Mouse (Mus musculus) right cerebral cortex, postnatal 36 days (tissue): ENCODE measurements around the gene Cyp1a1.
A peak's percentile ranks its signal among the peaks of the same experiment; 100 is the strongest.
"Not testable (repeated sequence)": the region's sequence is repeated elsewhere in the genome, so short reads cannot be mapped to it uniquely, and the experiment has no call there.

Source experiments
- DNase-seq, 2 experiments: peaks; one replicate each; pipeline ENCODE4 v3.0.0; 2022; ENCODE audit warnings: low spot score in 2 of 2, mixed read lengths in 1 of 2

The Cyp1a1 gene

DNA sequence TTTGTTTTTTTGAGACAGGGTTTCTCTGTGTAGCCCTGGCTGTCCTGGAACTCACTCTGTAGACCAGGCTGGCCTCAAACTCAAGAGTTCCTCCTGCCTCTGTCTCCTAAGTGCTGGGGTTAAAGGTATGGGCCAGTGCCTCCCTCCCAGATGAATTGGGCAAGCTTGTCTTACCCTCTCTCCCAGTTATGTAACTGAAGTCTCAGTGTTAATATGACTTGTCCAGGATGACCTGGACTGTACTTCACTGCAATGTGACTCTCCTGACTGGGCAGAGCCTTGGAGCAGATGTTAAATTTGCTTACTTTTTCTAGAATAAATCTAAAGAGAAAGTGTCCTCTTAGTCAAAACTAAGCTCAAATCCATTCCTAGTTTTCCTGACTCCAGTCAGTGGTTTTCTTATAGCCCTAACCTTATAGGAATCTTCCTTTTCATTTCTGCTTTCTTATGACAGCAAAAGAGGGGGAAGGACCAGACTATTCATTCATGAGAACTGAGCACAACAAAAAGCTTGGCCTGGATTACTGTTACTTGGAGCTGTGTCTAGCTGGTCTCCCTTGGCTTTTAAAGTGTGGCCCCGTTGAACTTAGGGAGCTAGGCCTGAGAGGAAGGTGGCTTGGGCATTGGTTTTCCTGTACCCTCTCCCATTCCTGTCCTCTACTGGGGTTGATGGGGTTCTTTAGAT is 10.9 kb downstream of the Cyp1a1 start:
- DNase-seq: peak in 1 of 2 experiments; percentile 10

DNA sequence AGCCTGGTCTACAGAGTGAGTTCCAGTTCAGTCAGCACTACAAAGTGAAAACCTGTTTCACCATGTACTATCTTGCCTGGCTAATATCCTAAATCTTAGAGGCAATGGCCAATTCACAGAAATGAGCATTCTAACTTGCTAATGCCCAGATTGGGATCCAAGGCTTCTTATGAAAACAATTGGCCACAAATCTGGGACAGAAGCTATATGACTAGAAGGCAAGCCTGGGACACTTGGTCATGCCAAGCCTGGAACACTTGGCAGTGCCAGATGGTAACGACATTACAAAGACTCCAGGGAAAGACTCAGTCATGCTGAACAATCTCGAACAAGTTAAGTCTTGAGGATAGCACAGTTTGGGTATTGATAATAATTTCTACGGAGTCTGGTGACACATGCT is 18.8 kb downstream of the Cyp1a1 start:
- DNase-seq: no peak

DNA sequence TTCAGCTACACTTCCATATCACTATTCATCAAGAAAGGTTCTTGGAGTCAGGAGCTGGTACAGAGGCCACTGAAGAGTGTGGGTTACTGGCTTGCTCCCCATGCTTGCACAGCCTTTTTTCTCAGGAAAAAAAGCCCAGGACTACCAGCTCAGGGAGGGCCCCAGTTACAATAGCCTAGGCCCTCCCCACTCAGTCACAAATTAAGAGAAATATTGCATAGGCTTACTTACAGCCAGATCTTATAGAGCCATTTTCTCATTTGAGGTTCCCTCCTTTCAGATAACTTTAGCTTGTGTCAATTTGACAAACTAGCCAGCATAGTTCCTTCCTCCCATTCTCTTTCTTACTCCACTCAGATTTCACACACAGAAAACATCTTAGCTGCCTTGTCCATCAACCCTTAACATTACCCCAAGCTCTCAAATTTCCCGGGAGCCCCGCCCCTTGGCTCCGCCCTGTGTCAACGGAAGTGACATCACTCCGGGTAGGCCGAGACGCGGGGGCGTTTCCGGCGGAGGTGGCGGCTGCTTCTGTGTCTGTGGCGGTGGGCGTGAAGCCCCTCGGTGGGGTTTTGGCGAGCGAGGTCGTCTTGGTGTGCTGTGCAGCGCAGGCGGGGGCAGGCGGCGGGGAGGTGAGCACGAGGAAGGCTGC is 20.5 kb downstream of the Cyp1a1 start, which contains the start of gene Edc3:
Gene Edc3 (plus strand): TSS at position 473 of the 652 bp plus-strand sequence.
- peak; percentile 66 to 67 for DNase-seq

DNA sequence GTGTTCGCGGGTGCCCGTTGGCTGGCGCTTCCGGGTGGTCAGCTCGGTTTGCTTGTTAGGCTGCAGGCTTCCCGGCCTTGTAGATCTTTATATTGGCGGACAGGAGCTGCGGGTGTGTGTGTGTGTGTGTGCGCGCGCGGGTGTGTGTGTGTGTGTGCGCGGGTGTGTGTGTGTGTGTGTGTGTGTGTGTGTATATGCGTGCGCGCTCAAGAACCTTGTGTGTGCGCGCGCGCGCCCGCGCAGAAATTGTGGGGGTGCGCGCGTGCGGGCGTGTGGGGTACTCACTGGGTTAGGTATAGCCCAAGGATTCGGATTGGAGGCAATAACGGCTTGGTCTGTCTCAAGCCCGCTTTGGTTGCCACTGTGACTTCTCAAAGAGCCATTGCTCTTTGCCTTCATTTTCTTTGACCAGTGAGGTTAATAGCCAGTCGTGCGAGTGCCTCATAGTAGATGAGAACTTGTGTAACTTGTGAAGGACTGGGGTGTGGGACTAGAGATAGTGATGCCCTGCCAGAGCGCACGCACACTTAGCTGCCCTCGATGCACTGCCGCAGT is 21.1 kb downstream of the Cyp1a1 start:
- peak; percentile 39 to 62 for DNase-seq

DNA sequence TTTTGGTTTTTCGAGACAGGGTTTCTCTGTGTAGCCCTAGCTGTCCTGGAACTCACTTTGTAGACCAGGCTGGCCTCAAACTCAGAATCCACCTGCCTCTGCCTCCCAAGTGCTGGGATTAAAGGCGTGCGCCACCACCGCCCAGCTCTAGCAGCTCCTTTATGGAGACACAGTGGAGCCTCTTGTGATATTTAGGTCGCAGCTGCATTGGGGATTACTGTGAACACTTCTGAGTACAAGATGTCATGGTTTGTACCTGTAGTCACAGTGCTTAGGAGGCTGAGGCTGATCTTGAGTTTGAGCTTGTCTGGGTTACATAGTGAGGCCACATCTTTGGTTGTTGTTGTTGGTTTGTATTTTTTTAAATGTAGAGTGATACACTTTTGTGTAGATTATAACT is 22.5 kb downstream of the Cyp1a1 start:
- DNase-seq: not testable (repeated sequence)

DNA sequence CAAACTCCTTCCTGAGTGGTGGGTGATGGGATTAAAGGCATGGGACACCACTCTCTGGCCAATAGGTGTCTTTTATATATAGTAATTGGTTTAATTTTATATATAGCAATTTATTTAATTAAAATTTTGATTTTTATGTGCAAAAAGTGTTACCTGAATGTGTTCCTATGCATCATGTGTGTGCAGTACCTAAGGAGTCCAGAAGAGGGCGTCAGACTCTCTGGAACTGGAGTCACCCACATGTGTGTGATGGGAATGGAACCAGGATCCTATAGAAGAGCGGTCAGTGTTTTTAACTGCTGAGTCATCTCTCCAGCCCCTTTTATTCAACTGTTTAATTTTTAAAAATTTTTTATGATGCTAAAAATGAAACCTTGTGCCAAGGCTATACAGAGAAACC is 24.5 kb downstream of the Cyp1a1 start:
- no peak for DNase-seq

DNA sequence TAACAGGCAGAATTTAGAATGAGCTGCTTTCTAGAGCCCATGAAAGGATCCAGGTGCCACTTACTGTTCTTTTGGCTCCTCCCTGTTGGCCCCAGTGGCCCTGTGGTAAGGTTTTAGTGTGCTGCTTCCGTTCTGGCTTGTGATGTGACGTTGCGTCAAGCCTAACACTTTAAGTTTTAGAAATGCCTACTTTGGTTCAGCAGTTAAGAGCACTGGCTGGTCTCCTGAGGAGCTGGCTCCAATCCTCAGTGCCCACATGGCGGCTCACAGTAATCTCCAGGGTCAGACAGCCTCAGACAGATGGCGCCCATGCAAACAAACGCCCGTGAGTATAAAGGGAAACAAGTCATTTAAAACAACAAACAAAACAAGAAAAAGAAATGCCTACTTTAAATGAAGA is 30.7 kb downstream of the Cyp1a1 start:
- DNase-seq: no peak

DNA sequence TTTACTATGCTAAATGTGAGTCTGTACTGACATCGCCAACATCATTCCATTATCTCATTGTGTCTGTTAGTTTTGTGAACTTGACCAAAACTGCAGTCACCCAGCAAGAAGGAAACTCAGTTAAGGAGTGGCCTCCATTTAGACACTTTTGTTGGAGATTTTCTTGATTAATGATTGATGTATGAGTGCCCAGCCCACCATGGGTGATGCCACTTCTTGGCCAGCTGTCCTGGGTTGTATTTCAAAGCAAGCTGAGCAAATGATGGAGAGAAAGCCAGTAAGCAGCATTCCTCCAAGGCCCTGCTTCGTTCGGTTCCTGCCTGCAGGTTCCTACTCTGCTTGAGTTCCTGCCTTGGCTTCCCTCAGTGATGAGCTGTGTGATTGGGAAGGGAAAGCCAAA is 33.0 kb downstream of the Cyp1a1 start:
- DNase-seq: no peak

DNA sequence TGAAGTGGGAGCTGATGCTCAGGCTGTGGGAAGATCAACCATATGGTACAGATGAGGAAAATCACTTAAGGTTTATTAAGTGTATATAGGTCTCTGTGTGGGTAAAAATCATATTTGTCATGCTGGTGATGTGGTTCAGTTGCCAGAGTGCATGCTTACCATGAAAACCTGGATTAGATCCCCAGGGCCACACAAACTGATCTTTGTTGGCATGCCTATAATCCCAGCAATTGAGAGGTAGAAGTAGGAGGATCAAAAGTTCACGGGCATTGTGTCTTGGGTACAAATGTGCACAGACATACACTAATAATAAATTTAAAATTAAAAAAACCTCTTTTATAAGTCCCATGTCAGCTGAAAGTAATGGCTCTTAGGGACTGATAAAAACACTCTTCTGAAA is 34.6 kb downstream of the Cyp1a1 start:
- no peak for DNase-seq

DNA sequence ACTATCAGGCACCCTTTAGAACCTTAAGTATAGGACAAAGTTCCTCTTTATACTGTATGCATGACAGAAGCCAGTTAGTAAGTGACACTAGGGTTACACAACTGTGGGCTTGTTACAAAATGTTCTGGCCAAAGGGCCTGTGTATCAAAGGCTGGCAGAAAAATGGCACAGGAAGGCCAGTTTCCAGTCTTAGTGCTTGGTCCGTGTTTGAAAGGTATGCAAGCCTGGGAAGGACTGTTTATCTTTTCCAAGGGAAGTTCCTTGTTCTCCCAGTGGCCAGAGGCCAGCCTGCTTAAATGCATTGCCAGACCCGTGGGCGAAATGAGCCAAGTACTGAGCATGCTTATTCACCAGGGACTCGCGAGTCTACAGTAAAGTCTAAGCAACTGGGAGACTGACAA is 35.6 kb downstream of the Cyp1a1 start:
- peak; percentile 40 to 43 for DNase-seq

DNA sequence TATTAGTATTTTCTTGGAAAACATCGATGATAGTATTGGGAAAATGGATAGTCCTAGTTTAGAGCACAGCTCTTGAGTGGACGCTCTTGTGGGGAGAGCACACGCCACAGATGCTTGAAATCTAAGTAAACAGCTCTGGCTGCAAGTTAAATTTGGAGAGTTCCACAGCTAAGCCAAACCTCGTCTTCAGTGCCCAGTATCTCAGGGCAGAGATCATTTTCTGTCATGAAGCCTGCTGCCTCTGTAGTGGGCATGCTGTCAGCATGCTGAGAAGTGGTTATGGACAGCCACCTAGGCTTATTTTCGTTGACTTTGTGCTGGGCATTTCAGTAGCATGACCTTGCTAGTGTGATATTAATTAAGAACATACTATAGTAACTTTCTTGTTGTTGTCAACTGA is 36.1 kb downstream of the Cyp1a1 start:
- DNase-seq: no peak

DNA sequence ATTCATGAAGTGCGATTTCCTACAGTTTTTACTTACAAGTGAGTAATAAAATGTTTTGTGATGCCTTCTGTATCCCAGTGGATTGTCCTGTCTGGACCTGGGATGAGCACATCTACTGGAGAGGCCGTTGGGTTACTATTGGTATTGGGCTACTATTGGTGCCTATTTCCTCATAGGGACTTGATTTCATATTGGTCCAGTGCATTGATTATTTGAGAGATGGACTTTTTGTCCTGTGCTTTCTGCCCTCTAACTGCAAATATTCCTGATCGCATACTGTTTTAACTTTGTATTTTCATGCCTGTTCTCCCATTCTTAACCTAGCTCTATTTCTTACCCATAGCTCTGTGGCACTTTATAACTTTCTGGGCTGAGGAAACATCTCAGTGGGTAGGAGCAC is 37.0 kb downstream of the Cyp1a1 start:
- no peak for DNase-seq

DNA sequence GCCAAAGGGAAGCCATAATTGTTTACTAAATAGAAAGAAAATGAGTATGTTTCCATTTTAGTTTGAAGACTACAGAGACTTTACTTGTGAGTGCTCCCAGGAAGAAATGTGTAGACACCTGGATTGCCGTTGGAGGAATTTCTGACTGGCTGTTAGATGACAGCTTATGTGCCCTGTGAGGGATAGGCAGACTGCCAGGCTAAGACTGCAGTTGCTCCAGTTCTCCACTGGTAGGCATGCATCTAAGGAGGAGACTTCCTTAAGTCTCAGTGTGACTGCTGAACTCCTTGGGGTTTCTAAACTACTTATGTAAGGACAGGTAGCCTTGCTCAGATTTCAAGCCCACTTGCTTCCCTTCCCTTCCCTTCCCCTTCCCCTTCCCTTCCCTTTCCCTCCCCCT is 40.6 kb downstream of the Cyp1a1 start:
- no peak for DNase-seq

DNA sequence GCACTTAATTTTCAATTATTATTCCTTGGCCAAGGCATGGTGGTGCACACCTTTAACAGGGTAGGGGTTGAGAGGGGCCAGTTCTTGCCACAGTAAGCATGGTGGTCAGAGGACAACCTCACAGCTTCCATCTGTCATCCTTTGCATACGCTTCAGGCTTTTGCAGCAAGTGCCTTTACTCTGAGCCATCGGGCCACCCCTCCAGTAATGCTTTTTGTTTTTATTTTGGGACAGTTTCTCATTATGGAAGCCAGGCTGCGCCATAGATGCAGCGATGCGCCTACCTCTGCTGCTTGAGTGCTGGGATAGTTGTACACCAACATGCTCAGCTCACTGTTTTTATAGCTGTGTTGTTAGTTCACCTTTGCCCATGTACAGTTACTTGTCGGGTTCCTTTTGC is 45.9 kb downstream of the Cyp1a1 start:
- no peak for DNase-seq

DNA sequence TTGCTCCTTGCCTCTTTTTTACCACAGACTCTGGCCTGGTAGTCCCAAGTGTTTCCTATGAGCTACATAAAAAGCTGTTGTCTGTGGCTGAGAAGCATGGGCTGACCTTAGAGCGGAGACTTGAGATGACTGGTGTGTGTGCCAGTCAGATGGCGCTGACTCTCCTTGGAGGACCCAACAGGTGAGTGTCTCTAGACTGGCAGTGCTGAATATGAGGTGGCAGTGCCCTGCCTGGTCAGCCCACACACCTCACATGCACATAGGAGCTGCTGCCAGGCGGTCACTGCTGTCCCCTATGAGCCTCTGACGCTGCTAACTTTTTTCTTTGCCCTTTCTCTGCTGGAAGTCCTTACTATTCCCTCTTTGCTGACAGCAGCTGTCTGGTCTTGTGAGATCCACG is 52.1 kb downstream of the Cyp1a1 start:
- no peak for DNase-seq

DNA sequence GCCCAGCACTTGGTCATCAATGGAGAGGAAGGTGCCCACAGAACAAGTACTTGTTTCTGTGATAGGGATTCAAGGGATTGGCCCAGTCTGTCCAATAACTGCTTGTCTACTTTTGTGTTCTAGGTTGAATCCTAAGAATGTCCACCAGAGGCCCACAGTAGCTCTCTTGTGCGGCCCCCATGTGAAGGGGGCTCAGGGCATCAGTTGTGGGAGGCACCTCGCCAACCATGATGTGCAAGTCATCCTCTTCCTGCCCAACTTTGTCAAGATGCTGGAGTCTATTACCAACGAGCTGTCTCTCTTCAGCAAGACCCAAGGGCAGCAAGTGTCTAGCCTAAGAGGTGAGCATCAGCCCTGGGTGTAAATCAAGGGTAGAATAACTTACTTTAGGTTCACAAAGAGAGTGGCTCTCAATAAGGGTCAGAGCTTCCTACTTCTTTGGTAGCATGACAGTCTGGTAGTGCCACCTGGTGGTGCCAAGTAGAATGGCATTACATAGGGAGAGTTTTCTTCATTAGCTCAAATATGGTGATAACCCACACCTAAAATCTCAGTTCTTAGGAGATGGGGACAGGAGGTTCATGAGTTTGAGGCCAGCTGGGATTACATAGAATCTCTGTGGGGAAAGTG is 56.8 kb downstream of the Cyp1a1 start:
- DNase-seq: no peak

DNA sequence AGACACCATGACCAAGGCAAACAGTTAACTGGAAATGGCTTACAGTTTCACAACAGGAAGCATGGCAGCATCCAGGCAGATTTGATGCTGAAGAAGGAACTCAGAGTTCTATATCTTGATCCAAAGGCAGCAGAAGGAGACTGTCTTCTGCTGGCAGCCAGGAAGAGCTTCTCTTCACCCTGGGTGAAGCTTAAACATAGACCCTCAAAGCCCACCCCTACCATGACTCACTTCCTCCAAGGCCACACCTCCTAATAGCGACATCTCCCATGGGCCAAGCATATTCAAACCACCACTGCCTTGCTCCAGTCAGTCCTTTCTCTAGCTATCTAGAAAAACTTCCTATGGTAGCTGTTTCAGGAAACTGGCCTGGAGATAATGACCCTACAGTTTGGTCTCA is 59.3 kb downstream of the Cyp1a1 start:
- DNase-seq: no peak

DNA sequence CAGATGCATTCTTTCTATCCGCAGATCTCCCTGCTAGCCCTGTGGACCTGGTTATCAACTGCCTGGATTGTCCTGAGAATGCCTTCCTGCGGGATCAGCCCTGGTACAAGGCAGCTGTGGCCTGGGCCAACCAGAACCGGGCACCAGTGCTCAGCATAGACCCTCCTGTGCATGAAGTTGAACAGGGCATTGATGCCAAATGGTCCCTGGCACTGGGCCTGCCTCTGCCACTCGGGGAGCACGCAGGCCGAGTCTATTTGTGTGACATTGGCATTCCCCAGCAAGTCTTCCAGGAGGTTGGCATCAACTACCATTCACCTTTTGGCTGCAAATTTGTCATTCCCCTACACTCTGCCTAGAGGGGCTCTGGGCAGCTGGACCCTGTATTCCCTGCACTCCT is 60.4 kb downstream of the Cyp1a1 start:
- DNase-seq: no peak

DNA sequence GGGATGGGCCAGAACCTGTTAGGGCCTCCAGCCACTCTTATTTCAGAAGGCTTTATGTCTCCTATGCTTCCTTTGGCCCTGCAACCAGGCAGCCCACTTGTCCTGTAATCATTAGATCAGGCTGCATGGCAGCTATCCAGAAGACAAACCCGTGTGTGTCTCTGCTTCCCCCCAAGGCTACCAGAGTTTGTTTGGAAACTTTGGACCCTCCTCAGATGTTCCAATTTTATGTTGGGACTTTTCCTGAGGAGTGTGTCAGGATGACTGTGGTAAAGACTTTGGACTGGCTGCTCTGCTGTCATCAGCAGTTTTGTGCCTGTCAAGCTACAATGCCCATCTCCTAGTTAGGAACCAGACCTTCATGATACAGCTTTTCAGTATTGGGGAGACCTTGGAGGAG is 61.1 kb downstream of the Cyp1a1 start:
- DNase-seq: no peak

DNA sequence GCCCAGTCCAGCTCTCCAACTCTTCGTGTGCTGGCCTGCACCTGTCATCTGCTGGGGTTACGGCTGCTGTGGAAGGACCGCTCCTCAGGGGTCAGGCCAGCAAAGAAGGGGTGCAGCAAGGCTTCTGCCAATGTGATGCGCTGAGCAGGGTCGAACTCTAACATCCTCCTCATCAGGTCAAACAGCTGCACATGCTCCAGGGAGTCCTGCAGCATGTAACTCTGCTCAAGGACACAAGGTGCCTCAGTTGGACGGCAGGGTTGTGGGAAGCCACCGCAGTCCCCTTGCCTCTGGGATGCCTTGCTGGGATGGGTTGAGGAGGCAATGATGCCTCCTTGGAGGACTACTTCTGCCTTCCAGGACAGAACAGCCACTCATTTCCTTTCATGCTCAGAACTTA is 63.2 kb downstream of the Cyp1a1 start:
- DNase-seq: no peak
